Mouse (Mus musculus) kidney, postnatal 25 days (tissue): ENCODE data around the gene Pdzk1ip1.

Experiments used
- DNase-seq, 2 experiments: peaks; one replicate each; pipeline ENCODE4 v3.0.0; 2021; ENCODE audit warnings: mixed read lengths in 2 of 2

Gene Pdzk1ip1

GRCm38 (mm10) chr4:115088611-115089338 lies at the start of gene Pdzk1ip1:
Gene Pdzk1ip1 (plus strand): TSS chr4:115088708.
- peak; percentile 84 to 91 for DNase-seq

- DNase-seq: no peak
Measured at GRCm38 (mm10) chr4:115045621-115046020, 42.9 kb upstream of the Pdzk1ip1 start.

GRCm38 (mm10) chr4:115047750-115048149 lies 40.8 kb upstream of the Pdzk1ip1 start:
- peak; percentile 74 to 88 for DNase-seq

GRCm38 (mm10) chr4:115048190-115048589 lies 40.3 kb upstream of the Pdzk1ip1 start:
- DNase-seq: no peak

GRCm38 (mm10) chr4:115051245-115051644 lies 37.3 kb upstream of the Pdzk1ip1 start:
- no peak for DNase-seq

GRCm38 (mm10) chr4:115052343-115053005 lies 36.0 kb upstream of the Pdzk1ip1 start:
- DNase-seq: peak; percentile 77 to 91

- DNase-seq: no peak
Measured at GRCm38 (mm10) chr4:115055044-115055443, 33.5 kb upstream of the Pdzk1ip1 start.

GRCm38 (mm10) chr4:115055691-115056090 lies 32.8 kb upstream of the Pdzk1ip1 start:
- DNase-seq: no peak

GRCm38 (mm10) chr4:115056371-115056920 lies 32.1 kb upstream of the Pdzk1ip1 start, which contains the start of gene Tal1:
Gene Tal1 (plus strand): TSS chr4:115056426.
- DNase-seq: peak; percentile 20 to 56

GRCm38 (mm10) chr4:115056921-115057673 lies 31.4 kb upstream of the Pdzk1ip1 start:
- peak; percentile 63 to 76 for DNase-seq

- no peak for DNase-seq
Measured at GRCm38 (mm10) chr4:115057674-115058316, 30.7 kb upstream of the Pdzk1ip1 start.

- peak in 1 of 2 experiments; percentile 28 for DNase-seq
Measured at GRCm38 (mm10) chr4:115058317-115058761, 30.2 kb upstream of the Pdzk1ip1 start.

- DNase-seq: peak; percentile 19 to 45
Measured at GRCm38 (mm10) chr4:115058871-115059590, 29.5 kb upstream of the Pdzk1ip1 start.

- peak; percentile 41 to 62 for DNase-seq
Measured at GRCm38 (mm10) chr4:115059871-115060270, 28.6 kb upstream of the Pdzk1ip1 start.

- no peak for DNase-seq
Measured at GRCm38 (mm10) chr4:115060753-115061152, 27.8 kb upstream of the Pdzk1ip1 start.

- DNase-seq: no peak
Measured at GRCm38 (mm10) chr4:115062540-115062874, 26.0 kb upstream of the Pdzk1ip1 start.

GRCm38 (mm10) chr4:115062875-115063517 lies 25.5 kb upstream of the Pdzk1ip1 start:
- peak; percentile 32 to 66 for DNase-seq

- DNase-seq: no peak
Measured at GRCm38 (mm10) chr4:115063518-115064239, 24.8 kb upstream of the Pdzk1ip1 start.

GRCm38 (mm10) chr4:115071668-115072067 lies 16.8 kb upstream of the Pdzk1ip1 start:
- DNase-seq: no peak

- DNase-seq: no peak
Measured at GRCm38 (mm10) chr4:115074789-115075188, 13.7 kb upstream of the Pdzk1ip1 start.
